Mouse (Mus musculus): ENCODE data around the gene Clcnkb. TPM values are rescaled to one million over a fixed set of nuclear protein-coding genes. Genes with fewer than 3 reads are reported as not detected.
A peak's percentile ranks its signal among the peaks of the same experiment; 100 is the strongest.

Clcnkb gene
- polyA plus RNA-seq, 1 experiment from 2014 or later = not detected

DNA sequence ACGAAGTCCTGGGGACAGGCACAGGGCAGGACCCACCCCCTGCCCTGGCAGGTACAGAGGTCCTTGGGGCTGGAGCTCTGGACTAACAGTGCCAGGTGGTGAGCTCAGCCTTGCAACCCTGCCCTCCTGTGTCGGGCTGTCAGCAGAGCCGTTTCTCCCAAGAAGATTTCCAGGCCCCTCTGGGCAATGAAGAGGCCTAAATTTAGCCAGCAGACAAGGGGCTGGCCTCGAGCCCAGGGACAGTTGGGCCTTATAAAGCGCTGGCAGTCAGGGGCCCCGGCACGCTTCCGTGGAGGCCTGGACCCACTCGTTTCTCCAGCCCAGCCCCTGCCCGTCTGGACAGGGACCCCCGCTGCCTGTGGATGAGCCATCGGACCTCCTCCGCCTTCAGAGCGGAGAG lies 5.6 kb upstream of the Clcnkb start:
- 0 out of 2 replicates have a peak, but pooled peaks have one; percentile 15 for ATAC-seq (ENCODE audit: insufficient number of reproducible peaks, insufficient read depth, low FRiP score, low read depth)
- Histone ChIP-seq H3K27me3 (ENCODE audit: control insufficient read depth, insufficient read depth, low read length) (no peaks in the 10 kb centered on the region), H3K9me3 (ENCODE audit: control insufficient read depth, low read depth, low read length) (no peaks in the 10 kb centered on the region), H3K4me3 (ENCODE audit: low read depth, low read length) (no peak overlapping the region), H3K27ac (ENCODE audit: low read length) (peak overlapping the region; percentile 56), H3K4me1 (ENCODE audit: control insufficient read depth, insufficient read depth, low read length) (peaks cover 30% of the 10 kb centered on the region), H3K4me2 (replicated peaks; ENCODE audit: low read depth, low read length) (no peak overlapping the region), H3K36me3 (ENCODE audit: control insufficient read depth, insufficient read depth, low read length) (no peaks in the 10 kb centered on the region), H3K9ac (replicated peaks; ENCODE audit: low read depth, low read length) (0 out of 2 replicates have a peak overlapping the region, but pooled peaks have one; percentile 3)
- WGBS = 39% methylated on average over 14 of the region's 14 CpGs

DNA sequence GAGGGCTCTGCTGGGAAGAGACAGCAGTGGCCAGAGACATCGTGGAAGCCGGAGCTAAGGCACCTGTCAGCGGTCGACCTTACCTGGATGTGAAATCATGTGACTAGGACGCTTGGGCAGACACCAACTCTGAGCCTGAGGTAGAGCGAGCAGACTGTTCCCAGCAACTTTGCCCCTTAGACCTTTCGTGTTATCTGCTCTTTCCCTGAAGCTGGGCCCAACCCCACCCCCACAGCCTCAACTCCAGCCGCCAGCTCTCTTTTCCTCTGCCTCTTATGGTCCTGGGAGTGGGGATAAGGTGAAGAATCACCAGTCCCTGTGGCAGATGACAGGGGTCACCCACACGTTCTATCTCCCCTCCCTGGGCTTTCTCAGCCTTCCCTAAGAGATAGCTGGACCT lies 5.1 kb upstream of the Clcnkb start:
- WGBS = 41% methylated on average over 9 of the region's 9 CpGs
- Histone ChIP-seq H3K9ac (replicated peaks; ENCODE audit: low read depth, low read length) (no peak overlapping the region), H3K27me3 (ENCODE audit: control insufficient read depth, insufficient read depth, low read length) (no peaks in the 10 kb centered on the region), H3K9me3 (ENCODE audit: control insufficient read depth, low read depth, low read length) (no peaks in the 10 kb centered on the region), H3K36me3 (ENCODE audit: control insufficient read depth, insufficient read depth, low read length) (no peaks in the 10 kb centered on the region), H3K4me3 (ENCODE audit: low read depth, low read length) (no peak overlapping the region), H3K4me1 (ENCODE audit: control insufficient read depth, insufficient read depth, low read length) (peaks cover 24% of the 10 kb centered on the region), H3K27ac (ENCODE audit: low read length) (peak overlapping the region; percentile 56; the same call in 1 of the 2 replicates), H3K4me2 (replicated peaks; ENCODE audit: low read depth, low read length) (no peak overlapping the region)
- ATAC-seq (ENCODE audit: insufficient number of reproducible peaks, insufficient read depth, low FRiP score, low read depth) = no peak

DNA sequence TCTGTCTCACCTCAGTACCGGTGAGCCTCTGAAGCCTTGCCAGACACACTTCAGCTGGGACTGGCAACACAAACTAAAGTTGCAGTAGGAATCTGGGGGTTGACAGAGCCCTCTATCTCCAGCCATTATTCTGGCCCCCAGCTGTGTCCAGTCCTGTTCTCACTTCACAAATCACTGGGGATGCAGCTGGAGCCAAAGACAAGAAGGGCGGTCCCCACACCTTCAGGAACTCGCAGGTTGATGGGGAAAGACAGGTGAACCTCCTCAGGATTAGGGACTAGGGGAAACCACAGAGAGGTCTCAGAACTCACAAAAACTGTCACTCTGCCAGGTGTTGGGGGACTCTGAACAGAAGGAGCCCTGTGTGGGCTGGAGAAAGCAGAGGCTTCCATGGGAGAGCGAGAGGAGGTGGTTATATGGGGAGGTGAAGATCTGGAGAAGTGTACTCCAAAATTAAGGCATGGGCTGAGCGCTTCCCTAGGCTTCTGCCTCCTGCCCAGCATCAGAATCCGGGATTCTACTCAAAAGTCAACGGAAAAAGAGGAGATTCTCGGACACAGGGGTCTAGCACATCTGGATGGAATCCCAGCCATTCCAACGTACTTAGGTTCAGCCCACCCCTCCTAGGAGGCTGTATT lies 4.5 kb upstream of the Clcnkb start, which contains the start of gene Hspb7:
Gene Hspb7, plus strand, starts transcription at position 588 of the 638 bp plus-strand sequence.
- WGBS = 52% methylated on average over 9 of the region's 9 CpGs
- Histone ChIP-seq H3K4me3 (ENCODE audit: low read depth, low read length) (no peak within 1 kb of the TSS), H3K4me2 (replicated peaks; ENCODE audit: low read depth, low read length) (no peak within 1 kb of the TSS), H3K27me3 (ENCODE audit: control insufficient read depth, insufficient read depth, low read length) (no peaks in the 10 kb centered on the region), H3K4me1 (ENCODE audit: control insufficient read depth, insufficient read depth, low read length) (peaks cover 19% of the 10 kb centered on the region), H3K9me3 (ENCODE audit: control insufficient read depth, low read depth, low read length) (no peaks in the 10 kb centered on the region), H3K27ac (ENCODE audit: low read length) (peak within 1 kb of the TSS; percentile 56), H3K36me3 (ENCODE audit: control insufficient read depth, insufficient read depth, low read length) (no peaks in the 10 kb centered on the region), H3K9ac (replicated peaks; ENCODE audit: low read depth, low read length) (0 out of 2 replicates have a peak within 1 kb of the TSS, but pooled peaks have one; percentile 3)
- ATAC-seq (ENCODE audit: insufficient number of reproducible peaks, insufficient read depth, low FRiP score, low read depth) = no peak

DNA sequence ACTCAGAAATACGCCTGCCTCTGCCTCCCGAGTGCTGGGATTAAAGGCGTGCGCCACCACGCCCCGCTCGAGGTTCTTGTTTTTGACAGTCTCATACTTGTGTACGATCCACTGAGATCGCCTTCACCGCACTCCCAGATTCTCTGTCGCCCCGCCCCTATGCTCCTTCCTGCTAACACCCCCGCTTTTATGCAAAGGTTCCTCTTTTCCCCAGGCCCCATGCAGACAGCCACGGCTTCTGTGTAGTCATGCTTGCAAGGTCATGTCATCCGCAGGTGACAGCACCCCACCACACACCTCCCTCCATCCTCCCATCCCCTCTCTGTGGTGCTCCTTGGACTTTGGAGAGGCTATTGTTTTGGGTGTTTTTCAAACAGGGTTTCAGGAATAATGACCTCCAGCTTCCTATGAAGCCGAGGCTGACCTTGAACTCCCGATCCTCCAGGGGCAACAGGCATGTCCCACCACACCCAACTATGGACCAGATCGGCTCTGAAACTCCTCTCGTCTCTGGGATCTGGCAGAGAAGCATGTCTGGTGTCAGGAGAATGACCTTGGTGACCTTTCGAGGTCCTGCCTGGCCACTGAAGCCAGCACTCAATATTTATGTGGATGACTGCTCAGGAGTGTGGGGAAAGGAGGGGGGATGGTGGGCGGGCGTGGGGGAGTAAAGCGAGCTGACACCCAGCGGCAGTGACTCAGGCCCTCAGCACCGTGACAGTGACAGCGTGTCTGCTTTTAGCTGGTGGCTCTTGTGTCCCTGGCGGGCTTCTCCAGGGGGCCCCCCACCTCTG lies 3.8 kb upstream of the Clcnkb start:
- no peak overlapping the region for H3K9ac ChIP-seq (replicated peaks; ENCODE audit: low read depth, low read length)
- H3K4me2 ChIP-seq (replicated peaks; ENCODE audit: low read depth, low read length) = no peak overlapping the region
- no peak for ATAC-seq (ENCODE audit: insufficient number of reproducible peaks, insufficient read depth, low FRiP score, low read depth)
- peaks cover 17% of the 10 kb centered on the region for H3K4me1 ChIP-seq (ENCODE audit: control insufficient read depth, insufficient read depth, low read length)
- H3K27ac ChIP-seq (ENCODE audit: low read length) = no peak overlapping the region
- no peaks in the 10 kb centered on the region for H3K27me3 ChIP-seq (ENCODE audit: control insufficient read depth, insufficient read depth, low read length)
- H3K4me3 ChIP-seq (ENCODE audit: low read depth, low read length) = no peak overlapping the region
- WGBS = 61% methylated on average over 27 of the region's 27 CpGs
- no peaks in the 10 kb centered on the region for H3K36me3 ChIP-seq (ENCODE audit: control insufficient read depth, insufficient read depth, low read length)
- no peaks in the 10 kb centered on the region for H3K9me3 ChIP-seq (ENCODE audit: control insufficient read depth, low read depth, low read length)

DNA sequence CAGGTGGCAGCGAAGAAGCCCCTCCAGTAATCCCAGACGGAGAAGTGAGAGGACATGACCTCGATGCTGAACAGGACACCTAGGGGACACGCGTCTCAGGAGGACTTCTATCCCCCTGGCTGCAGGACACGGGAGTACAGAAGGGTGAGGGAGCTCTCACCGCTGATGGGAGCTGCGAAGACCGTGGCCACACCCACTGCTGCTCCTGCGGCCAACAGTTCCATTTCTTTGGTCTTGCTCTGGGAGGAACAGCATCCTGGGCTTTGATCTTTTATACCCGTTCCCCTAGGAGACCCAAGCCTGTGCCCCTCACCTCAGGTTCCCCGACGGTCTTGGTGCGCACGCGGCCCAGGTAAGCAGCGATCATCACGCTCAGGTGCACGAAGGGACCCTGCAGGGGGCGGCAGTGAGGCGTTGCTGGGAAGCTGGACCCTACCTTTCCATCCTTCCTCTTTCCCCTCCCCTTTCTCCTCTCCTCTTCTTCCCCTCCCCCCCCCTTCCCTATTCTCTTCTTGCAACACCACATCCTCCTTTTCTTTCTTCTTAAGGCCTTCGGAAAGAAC lies 4.3 kb downstream of the Clcnkb start:
- no peak overlapping the region for H3K4me3 ChIP-seq (ENCODE audit: low read depth, low read length)
- no peaks in the 10 kb centered on the region for H3K36me3 ChIP-seq (ENCODE audit: control insufficient read depth, insufficient read depth, low read length)
- H3K27me3 ChIP-seq (ENCODE audit: control insufficient read depth, insufficient read depth, low read length) = no peaks in the 10 kb centered on the region
- H3K9me3 ChIP-seq (ENCODE audit: control insufficient read depth, low read depth, low read length) = no peaks in the 10 kb centered on the region
- H3K27ac ChIP-seq (ENCODE audit: low read length) = no peak overlapping the region
- no peak for ATAC-seq (ENCODE audit: insufficient number of reproducible peaks, insufficient read depth, low FRiP score, low read depth)
- no peak overlapping the region for H3K4me2 ChIP-seq (replicated peaks; ENCODE audit: low read depth, low read length)
- 15% methylated on average over 22 of the region's 22 CpGs for WGBS
- no peak overlapping the region for H3K9ac ChIP-seq (replicated peaks; ENCODE audit: low read depth, low read length)
- H3K4me1 ChIP-seq (ENCODE audit: control insufficient read depth, insufficient read depth, low read length) = no peaks in the 10 kb centered on the region

DNA sequence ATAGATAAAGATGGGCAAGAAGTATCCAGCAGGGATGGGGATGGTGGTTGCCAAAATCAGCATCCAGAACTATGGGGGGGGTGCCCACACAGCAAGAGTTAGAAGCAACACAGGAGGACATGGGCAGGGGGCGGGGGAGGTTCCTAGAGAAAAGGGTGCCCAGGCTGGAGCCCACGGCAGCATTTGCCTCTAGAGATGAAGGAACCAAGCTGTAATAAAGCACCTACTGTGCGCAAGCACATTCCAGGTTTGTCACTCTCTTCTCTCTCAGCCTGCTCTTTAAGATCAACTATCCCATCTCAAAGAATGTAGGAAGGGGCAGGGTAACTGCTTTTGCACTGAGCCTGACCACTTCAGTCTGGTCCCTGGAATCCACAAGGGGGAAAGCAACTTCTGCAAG lies 7.2 kb downstream of the Clcnkb start:
- no peaks in the 10 kb centered on the region for H3K9me3 ChIP-seq (ENCODE audit: control insufficient read depth, low read depth, low read length)
- H3K4me2 ChIP-seq (replicated peaks; ENCODE audit: low read depth, low read length) = no peak overlapping the region
- no peak overlapping the region for H3K27ac ChIP-seq (ENCODE audit: low read length)
- 0 out of 2 replicates have a peak, but pooled peaks cover 4% of the 10 kb centered on the region for H3K4me1 ChIP-seq (ENCODE audit: control insufficient read depth, insufficient read depth, low read length)
- H3K4me3 ChIP-seq (ENCODE audit: low read depth, low read length) = no peak overlapping the region
- no peak overlapping the region for H3K9ac ChIP-seq (replicated peaks; ENCODE audit: low read depth, low read length)
- H3K36me3 ChIP-seq (ENCODE audit: control insufficient read depth, insufficient read depth, low read length) = no peaks in the 10 kb centered on the region
- H3K27me3 ChIP-seq (ENCODE audit: control insufficient read depth, insufficient read depth, low read length) = no peaks in the 10 kb centered on the region
- WGBS = 92% methylated on average over 3 of the region's 3 CpGs
- no peak for ATAC-seq (ENCODE audit: insufficient number of reproducible peaks, insufficient read depth, low FRiP score, low read depth)

DNA sequence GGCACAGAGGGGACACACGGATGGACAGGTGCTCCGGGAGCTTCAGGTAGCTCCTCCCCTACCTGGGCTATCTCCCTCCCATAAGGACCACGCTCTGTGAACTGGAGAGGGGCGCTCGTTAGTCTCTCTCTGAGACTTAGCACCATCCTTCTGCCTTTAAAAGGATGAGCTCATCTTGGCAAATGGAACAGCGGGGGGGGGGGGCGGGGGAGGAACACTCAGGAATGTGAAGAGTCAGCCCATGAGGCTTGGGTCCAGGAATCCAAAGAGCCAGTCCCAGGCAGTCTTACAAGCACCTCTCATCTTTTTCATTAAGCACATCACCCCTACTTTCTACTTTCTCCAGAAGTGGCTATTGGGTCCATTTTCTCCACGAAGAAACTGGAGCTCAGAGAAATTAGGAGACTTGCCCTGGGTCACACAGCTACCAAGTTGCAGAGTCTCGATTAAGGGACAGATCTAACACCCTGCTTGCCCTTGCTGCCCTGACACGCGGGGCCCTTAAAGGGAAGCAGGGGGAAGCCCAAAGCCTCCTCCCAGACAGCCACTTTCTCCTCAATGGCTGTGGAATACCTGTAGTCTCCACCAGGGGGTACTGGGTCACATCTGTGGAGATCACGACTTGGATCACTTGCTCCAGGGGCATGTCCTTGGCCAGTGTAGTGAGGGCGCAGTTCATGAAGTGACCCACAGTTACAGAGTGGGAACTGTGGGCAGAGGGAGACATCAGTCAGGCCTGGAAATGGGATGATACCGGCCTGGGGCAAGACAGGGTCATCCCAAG lies 9.1 kb downstream of the Clcnkb start:
- Histone ChIP-seq H3K27ac (ENCODE audit: low read length) (no peak overlapping the region), H3K9ac (replicated peaks; ENCODE audit: low read depth, low read length) (no peak overlapping the region), H3K4me3 (ENCODE audit: low read depth, low read length) (no peak overlapping the region), H3K4me2 (replicated peaks; ENCODE audit: low read depth, low read length) (no peak overlapping the region), H3K9me3 (ENCODE audit: control insufficient read depth, low read depth, low read length) (no peaks in the 10 kb centered on the region), H3K27me3 (ENCODE audit: control insufficient read depth, insufficient read depth, low read length) (no peaks in the 10 kb centered on the region), H3K36me3 (ENCODE audit: control insufficient read depth, insufficient read depth, low read length) (no peaks in the 10 kb centered on the region), H3K4me1 (ENCODE audit: control insufficient read depth, insufficient read depth, low read length) (0 out of 2 replicates have a peak, but pooled peaks cover 4% of the 10 kb centered on the region)
- peak; percentile 34; the same call in 1 of the 2 replicates for ATAC-seq (ENCODE audit: insufficient number of reproducible peaks, insufficient read depth, low FRiP score, low read depth)
- WGBS = 37% methylated on average over 12 of the region's 14 CpGs

DNA sequence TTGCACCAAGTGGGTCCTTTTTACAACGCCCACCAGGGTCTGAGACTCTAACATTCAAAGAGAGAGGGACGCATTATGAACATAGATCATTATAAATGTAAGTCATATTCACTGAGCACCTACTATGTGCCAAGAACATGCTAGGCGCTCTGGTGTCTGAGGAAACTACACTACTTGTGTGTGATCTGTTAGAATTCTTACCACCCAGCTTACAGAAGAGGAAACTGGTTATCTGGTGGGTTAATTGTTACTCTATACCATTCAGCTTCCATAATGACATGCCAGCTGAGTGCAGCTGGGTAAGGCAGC lies 10.5 kb downstream of the Clcnkb start:
- 88% methylated on average over 3 of the region's 3 CpGs for WGBS

More for the DNA sequence above, 10.5 kb downstream of the Clcnkb start:
- Histone ChIP-seq H3K9ac (replicated peaks; ENCODE audit: low read depth, low read length) (no peak overlapping the region), H3K27me3 (ENCODE audit: control insufficient read depth, insufficient read depth, low read length) (no peaks in the 10 kb centered on the region), H3K27ac (ENCODE audit: low read length) (no peak overlapping the region), H3K4me2 (replicated peaks; ENCODE audit: low read depth, low read length) (no peak overlapping the region), H3K36me3 (ENCODE audit: control insufficient read depth, insufficient read depth, low read length) (no peaks in the 10 kb centered on the region), H3K9me3 (ENCODE audit: control insufficient read depth, low read depth, low read length) (no peaks in the 10 kb centered on the region), H3K4me3 (ENCODE audit: low read depth, low read length) (no peak overlapping the region), H3K4me1 (ENCODE audit: control insufficient read depth, insufficient read depth, low read length) (0 out of 2 replicates have a peak, but pooled peaks cover 4% of the 10 kb centered on the region)
- no peak for ATAC-seq (ENCODE audit: insufficient number of reproducible peaks, insufficient read depth, low FRiP score, low read depth)

Measured in stomach, embryonic 14.5 days (tissue).